Mouse (Mus musculus): Measurements from ENCODE around the gene 4930402H24Rik. TPM values are rescaled to one million over a fixed set of nuclear protein-coding genes. Genes with fewer than 3 reads are reported as not detected.

The 4930402H24Rik gene
- polyA plus RNA-seq, 1 experiment: 18.0 TPM

- H3K27ac ChIP-seq (ENCODE audit: insufficient read depth, low read length): no peak overlapping the region
- H3K36me3 ChIP-seq (ENCODE audit: control insufficient read depth, insufficient read depth, low read length, poor library complexity, severe bottlenecking): no peaks in the 10 kb centered on the region
- no peaks in the 10 kb centered on the region for H3K4me1 ChIP-seq (ENCODE audit: control insufficient read depth, insufficient read depth, low read length)
- no peaks in the 10 kb centered on the region for H3K9me3 ChIP-seq (replicated peaks; ENCODE audit: control insufficient read depth, insufficient read depth, low read length, poor library complexity, severe bottlenecking)
- TF ChIP-seq POLR2A (IDR thresholded peaks at IDR 0.05; ENCODE audit: insufficient read depth, low read length): no peak
- TF ChIP-seq EP300 (IDR thresholded peaks at IDR 0.05; ENCODE audit: insufficient read depth, low read depth, low read length): no peak
- TF ChIP-seq CTCF (IDR thresholded peaks at IDR 0.05; ENCODE audit: low read depth, low read length): no peak
- no peak overlapping the region for H3K4me3 ChIP-seq (ENCODE audit: low read depth, low read length)
- no peaks in the 10 kb centered on the region for H3K27me3 ChIP-seq (ENCODE audit: control insufficient read depth, insufficient read depth, low read length, poor library complexity, severe bottlenecking)
- no peak overlapping the region for H3K9ac ChIP-seq (ENCODE audit: low read depth, poor library complexity, severe bottlenecking)
Observed at GRCm38 (mm10) chr2:130779935-130780334, 126.3 kb downstream of the 4930402H24Rik start.

GRCm38 (mm10) chr2:130776610-130777009 lies 129.6 kb downstream of the 4930402H24Rik start:
- Histone ChIP-seq H3K4me3 (ENCODE audit: low read depth, low read length) (no peak overlapping the region), H3K27me3 (ENCODE audit: control insufficient read depth, insufficient read depth, low read length, poor library complexity, severe bottlenecking) (no peaks in the 10 kb centered on the region), H3K27ac (ENCODE audit: insufficient read depth, low read length) (no peak overlapping the region), H3K4me1 (ENCODE audit: control insufficient read depth, insufficient read depth, low read length) (no peaks in the 10 kb centered on the region), H3K9ac (ENCODE audit: low read depth, poor library complexity, severe bottlenecking) (no peak overlapping the region), H3K36me3 (ENCODE audit: control insufficient read depth, insufficient read depth, low read length, poor library complexity, severe bottlenecking) (no peaks in the 10 kb centered on the region), H3K9me3 (replicated peaks; ENCODE audit: control insufficient read depth, insufficient read depth, low read length, poor library complexity, severe bottlenecking) (no peaks in the 10 kb centered on the region)
- TF ChIP-seq POLR2A (IDR thresholded peaks at IDR 0.05; ENCODE audit: insufficient read depth, low read length) (no peak), CTCF (IDR thresholded peaks at IDR 0.05; ENCODE audit: low read depth, low read length) (no peak), EP300 (IDR thresholded peaks at IDR 0.05; ENCODE audit: insufficient read depth, low read depth, low read length) (no peak)

- Histone ChIP-seq H3K9ac (ENCODE audit: low read depth, poor library complexity, severe bottlenecking) (no peak overlapping the region), H3K27ac (ENCODE audit: insufficient read depth, low read length) (no peak overlapping the region), H3K9me3 (replicated peaks; ENCODE audit: control insufficient read depth, insufficient read depth, low read length, poor library complexity, severe bottlenecking) (no peaks in the 10 kb centered on the region), H3K36me3 (ENCODE audit: control insufficient read depth, insufficient read depth, low read length, poor library complexity, severe bottlenecking) (no peaks in the 10 kb centered on the region), H3K27me3 (ENCODE audit: control insufficient read depth, insufficient read depth, low read length, poor library complexity, severe bottlenecking) (no peaks in the 10 kb centered on the region), H3K4me3 (ENCODE audit: low read depth, low read length) (no peak overlapping the region), H3K4me1 (ENCODE audit: control insufficient read depth, insufficient read depth, low read length) (no peaks in the 10 kb centered on the region)
- TF ChIP-seq EP300 (IDR thresholded peaks at IDR 0.05; ENCODE audit: insufficient read depth, low read depth, low read length) (no peak), CTCF (IDR thresholded peaks at IDR 0.05; ENCODE audit: low read depth, low read length) (peak; percentile 37), POLR2A (IDR thresholded peaks at IDR 0.05; ENCODE audit: insufficient read depth, low read length) (no peak)
Observed at GRCm38 (mm10) chr2:130767483-130767882, 138.7 kb downstream of the 4930402H24Rik start.

GRCm38 (mm10) chr2:130765396-130765795 lies 140.8 kb downstream of the 4930402H24Rik start:
- H3K9ac ChIP-seq (ENCODE audit: low read depth, poor library complexity, severe bottlenecking): no peak overlapping the region
- no peak overlapping the region for H3K4me3 ChIP-seq (ENCODE audit: low read depth, low read length)
- H3K36me3 ChIP-seq (ENCODE audit: control insufficient read depth, insufficient read depth, low read length, poor library complexity, severe bottlenecking): no peaks in the 10 kb centered on the region
- no peak overlapping the region for H3K27ac ChIP-seq (ENCODE audit: insufficient read depth, low read length)
- no peak for TF ChIP-seq POLR2A (IDR thresholded peaks at IDR 0.05; ENCODE audit: insufficient read depth, low read length)
- no peaks in the 10 kb centered on the region for H3K9me3 ChIP-seq (replicated peaks; ENCODE audit: control insufficient read depth, insufficient read depth, low read length, poor library complexity, severe bottlenecking)
- H3K4me1 ChIP-seq (ENCODE audit: control insufficient read depth, insufficient read depth, low read length): no peaks in the 10 kb centered on the region
- no peaks in the 10 kb centered on the region for H3K27me3 ChIP-seq (ENCODE audit: control insufficient read depth, insufficient read depth, low read length, poor library complexity, severe bottlenecking)

- Histone ChIP-seq H3K27ac (ENCODE audit: insufficient read depth, low read length) (no peak overlapping the region), H3K9me3 (replicated peaks; ENCODE audit: control insufficient read depth, insufficient read depth, low read length, poor library complexity, severe bottlenecking) (no peaks in the 10 kb centered on the region), H3K36me3 (ENCODE audit: control insufficient read depth, insufficient read depth, low read length, poor library complexity, severe bottlenecking) (no peaks in the 10 kb centered on the region), H3K4me3 (ENCODE audit: low read depth, low read length) (no peak overlapping the region), H3K4me1 (ENCODE audit: control insufficient read depth, insufficient read depth, low read length) (no peaks in the 10 kb centered on the region), H3K27me3 (ENCODE audit: control insufficient read depth, insufficient read depth, low read length, poor library complexity, severe bottlenecking) (no peaks in the 10 kb centered on the region), H3K9ac (ENCODE audit: low read depth, poor library complexity, severe bottlenecking) (no peak overlapping the region)
- TF ChIP-seq POLR2A (IDR thresholded peaks at IDR 0.05; ENCODE audit: insufficient read depth, low read length): no peak
- TF ChIP-seq CTCF (IDR thresholded peaks at IDR 0.05; ENCODE audit: low read depth, low read length): no peak
- no peak for TF ChIP-seq EP300 (IDR thresholded peaks at IDR 0.05; ENCODE audit: insufficient read depth, low read depth, low read length)
Observed at GRCm38 (mm10) chr2:130760876-130761275, 145.3 kb downstream of the 4930402H24Rik start.

GRCm38 (mm10) chr2:130755061-130755607 lies 151.1 kb downstream of the 4930402H24Rik start:
- TF ChIP-seq EP300 (IDR thresholded peaks at IDR 0.05; ENCODE audit: insufficient read depth, low read depth, low read length) (no peak), POLR2A (IDR thresholded peaks at IDR 0.05; ENCODE audit: insufficient read depth, low read length) (no peak), CTCF (IDR thresholded peaks at IDR 0.05; ENCODE audit: low read depth, low read length) (peak; percentile 57)
- Histone ChIP-seq H3K4me1 (ENCODE audit: control insufficient read depth, insufficient read depth, low read length) (no peaks in the 10 kb centered on the region), H3K4me3 (ENCODE audit: low read depth, low read length) (no peak overlapping the region), H3K27me3 (ENCODE audit: control insufficient read depth, insufficient read depth, low read length, poor library complexity, severe bottlenecking) (no peaks in the 10 kb centered on the region), H3K36me3 (ENCODE audit: control insufficient read depth, insufficient read depth, low read length, poor library complexity, severe bottlenecking) (no peaks in the 10 kb centered on the region), H3K27ac (ENCODE audit: insufficient read depth, low read length) (no peak overlapping the region), H3K9me3 (replicated peaks; ENCODE audit: control insufficient read depth, insufficient read depth, low read length, poor library complexity, severe bottlenecking) (no peaks in the 10 kb centered on the region), H3K9ac (ENCODE audit: low read depth, poor library complexity, severe bottlenecking) (no peak overlapping the region)
